Mouse (Mus musculus) hindbrain, embryonic 15.5 days (tissue): ENCODE data around the gene Tmprss12. TPM values are rescaled to one million over a fixed set of nuclear protein-coding genes. Genes with fewer than 3 reads are reported as not detected.
"Not testable (repeated sequence)": the region's sequence is repeated elsewhere in the genome, so short reads cannot be mapped to it uniquely, and the experiment has no call there.

Experiments used
- ATAC-seq: fragments of 200-750 bp; cut with Nextera tagmentation; 2 replicates; pipeline ENCODE4 v1.8.0; 2017; ENCODE audit warnings: low read depth, moderate number of reproducible peaks, moderate TSS enrichment; ENCODE audit not compliant: low FRiP score
- H3K27ac ChIP-seq: fragments of 300-500 bp; sonication (generic); replicated peaks from 2 replicates; pipeline ENCODE4 v1.5.1; 2015; ENCODE audit warnings: mild to moderate bottlenecking, inconsistent platforms
- H3K27me3 ChIP-seq: fragments of 300-500 bp; sonication (generic); 2 replicates; pipeline ENCODE4 v1.6.1; 2015; ENCODE audit warnings: control low read depth, inconsistent platforms
- H3K36me3 ChIP-seq: fragments of 300-500 bp; sonication (generic); 2 replicates; pipeline ENCODE4 v1.6.1; 2015; ENCODE audit warnings: control low read depth, inconsistent platforms
- H3K4me1 ChIP-seq: fragments of 300-500 bp; sonication (generic); replicated peaks from 2 replicates; pipeline ENCODE4 v1.6.1; 2015; ENCODE audit warnings: control low read depth, inconsistent platforms
- H3K4me2 ChIP-seq: fragments of 300-500 bp; sonication (generic); 2 replicates; pipeline ENCODE4 v1.6.1; 2015; ENCODE audit warnings: moderate library complexity, mild to moderate bottlenecking, inconsistent platforms
- H3K4me3 ChIP-seq: fragments of 300-500 bp; sonication (generic); 2 replicates; pipeline ENCODE4 v1.5.1; 2015; ENCODE audit warnings: mild to moderate bottlenecking, inconsistent platforms
- H3K9ac ChIP-seq: fragments of 300-500 bp; sonication (generic); 2 replicates; pipeline ENCODE4 v1.6.1; 2015; ENCODE audit warnings: inconsistent platforms
- H3K9me3 ChIP-seq: fragments of 300-500 bp; sonication (generic); 2 replicates; pipeline ENCODE4 v1.6.1; 2016; ENCODE audit warnings: control low read depth, inconsistent platforms
- WGBS: fragments of 180-500 bp; shearing (Covaris S2); methylation state at CpG from one replicate; pipeline ENCODE4 v1.1.7; 2015; 5-methylcytosine and 5-hydroxymethylcytosine counted together
- polyA plus RNA-seq: library from polyadenylated mRNA; unstranded; fragments of >200 nt; fragmentation: Nextera tagmentation; extraction: Ambion mirVana; gene quantifications from 2 replicates; pipeline ENCODE4 v1.2.1, GENCODE M21; 2015

Tmprss12 gene
- polyA plus RNA-seq, 1 experiment from 2014 or later, result not detected

GRCm38 (mm10) chr15:100334629-100335028 is 54.0 kb downstream of the Tmprss12 start, which contains the start of gene Mettl7a3:
Mettl7a3 (plus strand) TSS chr15:100334929.
- Histone ChIP-seq H3K9ac (no peak within 1 kb of the TSS), H3K27me3 (no peaks in the 10 kb centered on the region), H3K4me1 (no peaks in the 10 kb centered on the region), H3K4me2 (no peak within 1 kb of the TSS), H3K36me3 (no peaks in the 10 kb centered on the region), H3K9me3 (no peaks in the 10 kb centered on the region), H3K4me3 (no peak within 1 kb of the TSS), H3K27ac (no peak within 1 kb of the TSS)
- ATAC-seq, result no peak
- 55% methylated on average over 10 of the region's 10 CpGs for WGBS

- H3K4me1 ChIP-seq, result not testable (repeated sequence)
Observed at GRCm38 (mm10) chr15:100337328-100337727, 56.7 kb downstream of the Tmprss12 start.

GRCm38 (mm10) chr15:100337847-100338246 is 57.2 kb downstream of the Tmprss12 start:
- not testable (repeated sequence) for ATAC-seq, H3K36me3 ChIP-seq, H3K4me2 ChIP-seq, H3K27ac ChIP-seq, H3K9ac ChIP-seq, H3K27me3 ChIP-seq, H3K4me3 ChIP-seq, H3K4me1 ChIP-seq, H3K9me3 ChIP-seq
- whole genome bisulfite sequencing, result 41% methylated on average over 10 of the region's 10 CpGs

More at GRCm38 (mm10) chr15:100337328-100337727, 56.7 kb downstream of the Tmprss12 start:
- not testable (repeated sequence) for H3K36me3 ChIP-seq, H3K27ac ChIP-seq, H3K4me2 ChIP-seq, ATAC-seq, H3K27me3 ChIP-seq, H3K9ac ChIP-seq, H3K9me3 ChIP-seq, H3K4me3 ChIP-seq

DNA sequence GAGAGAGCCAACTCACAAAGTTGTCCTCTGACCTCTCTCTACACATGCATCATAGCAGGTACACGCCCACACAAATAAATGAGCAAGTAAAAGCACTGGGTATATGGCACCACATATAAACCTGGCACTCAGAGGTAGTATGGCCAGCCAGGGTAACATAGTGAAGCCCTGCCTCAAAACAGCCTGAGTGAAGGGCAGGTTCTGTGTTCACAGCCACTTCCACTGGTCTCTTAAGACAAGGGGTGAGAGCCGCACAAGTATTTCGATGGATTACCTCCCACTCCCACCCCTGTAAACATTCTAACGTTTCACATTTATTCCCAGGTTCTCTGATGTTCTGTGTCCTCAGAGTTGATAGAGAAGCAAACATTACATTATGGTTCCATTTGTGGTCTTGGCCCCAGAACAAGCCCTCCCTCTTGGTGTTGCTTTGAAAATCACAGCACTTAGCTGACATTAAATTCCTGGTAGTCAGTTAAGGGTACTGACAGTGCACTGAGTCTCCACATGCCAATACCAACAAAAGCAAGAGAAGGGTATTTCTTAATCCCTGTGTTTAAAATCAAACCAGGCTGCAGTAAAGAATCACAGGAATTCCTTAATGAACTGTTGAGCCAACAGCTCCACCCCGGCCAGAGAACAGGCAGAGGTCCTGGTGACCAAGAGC is 60.8 kb downstream of the Tmprss12 start:
- H3K4me2 ChIP-seq, H3K27ac ChIP-seq, H3K9ac ChIP-seq, H3K9me3 ChIP-seq, H3K4me1 ChIP-seq, H3K36me3 ChIP-seq, ATAC-seq, H3K4me3 ChIP-seq, H3K27me3 ChIP-seq: not testable (repeated sequence)
- WGBS, result 87% methylated on average over 5 of the region's 5 CpGs

Other genes with a start within 250 kb of the Tmprss12 start
- gene Dip2b, start 242.2 kb upstream of the Tmprss12 start, polyA plus RNA-seq, result 16.7 and 17.5 TPM in 2 replicates
- gene Atf1, start 53.0 kb upstream of the Tmprss12 start, polyA plus RNA-seq, result 12.7 and 14.4 TPM in 2 replicates
- 3.4 and 3.8 TPM in 2 replicates for gene Mettl7a1, start 23.3 kb downstream of the Tmprss12 start, polyA plus RNA-seq
- 0.09 and 0.12 TPM in 2 replicates for gene Mettl7a3, start 54.1 kb downstream of the Tmprss12 start, polyA plus RNA-seq
- 0.18 TPM in 1 of 2 replicates, not detected in the other for gene Methig1, start 72.3 kb downstream of the Tmprss12 start, polyA plus RNA-seq
- not detected in 2 replicates for gene Mettl7a2, start 72.4 kb downstream of the Tmprss12 start, polyA plus RNA-seq
- 0.38 TPM in 1 of 2 replicates, not detected in the other for gene Higd1c, start 83.7 kb downstream of the Tmprss12 start, polyA plus RNA-seq
- 0.18 and 0.19 TPM in 2 replicates for gene Gm5475, start 141.3 kb downstream of the Tmprss12 start, polyA plus RNA-seq
- 19.9 and 27.6 TPM in 2 replicates for gene Slc11a2, start 144.2 kb downstream of the Tmprss12 start, polyA plus RNA-seq
- 55.5 and 56.7 TPM in 2 replicates for gene Letmd1, start 188.2 kb downstream of the Tmprss12 start, polyA plus RNA-seq
- 43.5 and 46.5 TPM in 2 replicates for gene Csrnp2, start 214.7 kb downstream of the Tmprss12 start, polyA plus RNA-seq